Mouse (Mus musculus): ENCODE data around the gene Terb1.

Gene Terb1

DNA sequence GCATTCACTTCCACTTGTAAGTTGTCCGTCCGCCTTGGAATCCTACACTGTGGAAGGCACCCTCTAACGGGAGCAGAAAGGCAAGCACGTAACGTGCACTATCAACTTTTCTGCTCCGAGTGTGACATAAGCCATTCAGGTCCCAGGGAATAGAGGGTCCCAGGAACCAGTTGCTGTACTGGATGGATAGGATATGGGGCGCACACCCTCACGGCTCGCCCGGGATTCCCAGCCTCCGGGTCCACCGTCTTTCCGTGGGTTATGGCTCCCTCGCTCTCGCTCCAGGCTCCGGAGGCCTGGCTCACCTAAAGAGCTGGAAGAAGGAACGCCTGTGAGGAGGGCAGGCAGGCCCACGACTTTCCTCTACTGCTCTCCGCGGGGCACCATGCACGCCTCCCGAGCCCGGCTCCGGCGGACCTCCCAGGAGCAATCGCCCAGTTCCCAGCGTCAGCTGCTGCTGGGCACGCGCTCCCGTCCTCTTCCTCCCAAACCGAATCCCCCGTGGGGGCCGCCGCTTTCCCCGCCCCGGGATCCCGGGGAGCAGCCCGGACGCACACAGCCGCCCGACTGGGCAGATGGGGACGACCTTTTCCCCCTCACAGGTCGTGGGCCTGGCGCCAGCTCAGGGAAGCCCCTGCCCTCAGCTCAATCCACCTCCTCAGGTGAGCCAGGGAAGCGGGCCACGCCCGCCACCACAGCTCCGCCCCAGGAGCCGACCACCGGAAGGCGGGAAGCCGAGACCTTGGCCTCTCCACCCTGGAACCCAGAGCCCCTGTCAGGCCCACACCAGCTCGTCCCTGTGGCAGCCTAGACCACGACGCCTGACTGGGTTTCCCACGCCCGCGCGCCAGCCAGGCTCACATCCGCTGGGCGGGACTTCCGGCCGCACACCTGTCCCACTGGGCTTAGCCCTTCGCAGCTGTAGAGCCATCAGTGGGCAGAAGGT is at the start of gene Terb1:
Gene Terb1, minus strand, starts transcription at position 850 of the 946 bp plus-strand sequence.
- DNase-seq (ENCODE audit: low spot score), result peak; percentile 37

DNA sequence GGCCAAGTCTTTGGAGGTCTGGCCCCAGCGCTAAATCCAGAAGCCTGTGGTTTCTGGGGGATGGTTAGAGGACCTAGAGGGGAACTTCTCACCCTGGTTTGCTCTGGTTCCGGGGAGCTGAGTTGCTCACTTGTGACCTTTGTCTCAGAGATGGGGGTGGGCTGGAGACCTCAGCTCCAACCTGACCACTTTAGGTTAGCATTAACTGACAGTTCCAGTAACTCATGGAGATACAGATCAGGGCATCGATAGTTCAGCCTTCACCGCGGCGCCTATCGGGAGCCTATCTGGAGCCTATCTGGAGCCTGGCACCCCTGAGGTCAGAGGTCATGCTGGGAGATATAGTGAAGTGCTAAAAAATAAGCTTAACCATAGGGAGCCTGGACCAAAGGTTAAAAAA is 47.5 kb upstream of the Terb1 start:
- DNase-seq (ENCODE audit: low spot score), result no peak

DNA sequence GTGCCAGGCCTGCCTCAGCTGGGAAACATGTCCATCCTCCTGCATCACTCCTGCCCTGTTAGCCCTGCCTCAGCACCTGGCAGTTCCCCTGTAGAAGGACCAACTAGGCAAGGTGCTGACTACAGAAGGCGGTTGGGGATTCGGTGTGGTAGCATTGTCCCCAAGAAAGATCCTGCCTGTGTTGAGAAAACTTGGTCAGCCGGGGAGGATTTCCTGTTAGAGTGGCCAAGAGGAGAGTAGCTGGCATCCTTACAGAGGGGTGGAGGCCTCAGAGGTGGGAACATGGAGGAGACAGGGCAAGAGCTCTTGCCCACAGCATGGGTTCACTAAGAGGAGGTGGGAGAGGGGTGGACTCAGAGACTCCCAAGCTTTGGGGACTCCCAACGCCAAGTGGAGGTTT is 45.5 kb upstream of the Terb1 start:
- DNase-seq (ENCODE audit: low spot score), result no peak

DNA sequence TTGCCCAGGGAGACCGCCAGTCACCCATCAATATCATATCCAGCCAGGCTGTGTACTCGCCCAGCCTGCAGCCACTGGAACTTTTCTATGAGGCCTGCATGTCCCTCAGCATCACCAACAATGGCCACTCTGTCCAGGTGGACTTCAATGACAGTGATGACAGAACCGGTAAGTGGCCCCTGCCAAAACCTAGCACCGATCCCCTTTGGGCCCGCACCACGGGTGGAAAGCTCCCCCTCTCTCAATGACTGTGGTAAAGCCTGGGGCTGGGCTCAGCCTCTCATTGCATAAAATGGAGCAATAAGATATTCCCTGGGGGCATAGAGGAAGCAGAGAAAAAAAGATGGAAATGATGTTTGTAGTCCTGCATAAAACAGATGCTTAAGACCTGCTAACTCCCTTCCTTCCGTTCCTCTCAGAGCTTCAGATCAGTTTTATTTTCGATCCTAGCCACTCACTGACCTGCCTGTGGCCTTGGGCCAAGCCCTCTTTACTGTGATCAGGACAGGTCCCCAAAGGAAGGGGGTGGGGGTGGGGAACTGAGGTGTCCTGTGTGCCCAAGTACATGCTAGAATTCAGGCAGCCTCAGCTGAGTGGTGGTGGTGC is 33.8 kb upstream of the Terb1 start:
- no peak for DNase-seq (ENCODE audit: low spot score)

DNA sequence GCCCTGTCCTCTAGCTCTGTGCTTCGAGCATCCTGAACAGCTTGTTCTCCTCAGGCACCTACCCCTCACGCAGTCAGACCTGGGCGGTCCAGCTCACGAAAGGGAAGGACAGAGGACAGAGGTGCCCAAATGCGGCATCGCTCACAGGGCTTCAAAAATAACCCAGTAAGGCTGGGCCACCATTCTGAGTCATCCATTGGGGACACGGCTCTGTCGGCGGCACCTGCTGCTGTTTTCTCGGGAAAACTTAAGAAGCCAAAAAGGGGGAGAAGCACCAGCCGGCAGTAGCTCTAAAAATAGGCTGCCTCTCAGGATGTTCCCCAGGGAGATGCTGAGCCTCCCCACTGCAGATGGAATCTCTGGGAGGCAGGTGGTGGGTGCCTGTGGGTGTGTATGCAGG is 32.5 kb upstream of the Terb1 start:
- DNase-seq (ENCODE audit: low spot score), result no peak

DNA sequence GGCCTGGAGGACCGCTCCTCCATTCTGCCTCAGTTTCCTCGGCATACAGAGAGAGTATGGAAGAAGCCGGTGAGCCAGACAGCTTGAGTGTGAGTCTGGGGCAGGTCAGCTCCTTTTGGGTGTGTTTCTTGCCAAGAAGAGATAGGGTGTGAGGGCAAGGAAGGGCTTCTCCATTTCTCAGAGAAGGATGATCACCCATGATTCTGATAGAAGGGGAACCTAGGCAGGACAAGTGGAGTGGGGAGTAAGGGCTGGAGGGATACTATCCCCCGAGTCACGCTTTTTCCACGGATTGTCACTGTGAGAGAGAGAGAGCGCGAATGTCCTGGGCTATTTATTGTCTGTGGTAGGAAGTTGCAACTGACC is 31.8 kb upstream of the Terb1 start:
- no peak for DNase-seq (ENCODE audit: low spot score)

DNA sequence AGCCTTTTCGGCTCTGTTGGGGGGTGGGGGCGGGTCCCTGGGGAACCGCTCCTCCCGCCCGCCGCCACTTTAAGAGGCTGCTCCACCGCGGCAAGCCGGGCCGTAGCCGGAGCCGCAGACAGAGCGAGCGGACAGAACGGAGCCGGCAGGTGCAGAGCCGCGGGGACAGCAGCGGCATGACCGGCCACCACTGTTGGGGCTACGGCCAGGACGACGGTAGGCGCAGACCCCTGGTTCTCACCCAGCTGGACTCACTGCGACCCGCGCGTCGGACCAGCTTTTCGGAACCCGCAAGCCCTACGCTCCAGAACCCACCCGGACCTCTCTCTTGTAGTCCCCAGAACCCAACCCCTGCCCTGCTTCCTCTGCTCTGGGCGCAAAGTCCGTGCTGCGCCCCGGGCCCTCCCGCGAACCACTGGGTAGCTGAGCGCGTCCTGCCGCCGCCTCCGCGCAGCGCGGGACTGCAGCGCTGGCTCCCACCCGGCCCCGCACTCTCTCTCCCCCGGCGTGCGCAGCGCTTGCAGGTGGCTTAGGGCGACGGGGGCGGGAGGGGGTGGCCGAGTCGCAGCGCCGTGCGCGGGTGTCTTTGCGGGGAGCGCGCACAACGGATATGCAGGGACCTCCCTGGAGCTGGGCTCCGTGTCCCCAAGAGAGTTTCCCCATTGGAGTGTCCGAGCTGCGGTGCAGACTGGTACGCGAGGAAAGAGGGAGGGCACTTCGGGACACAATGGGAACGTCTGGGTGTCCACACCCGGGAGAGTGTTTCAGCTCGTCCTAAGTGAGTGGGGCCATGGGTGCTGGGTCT is 31.2 kb upstream of the Terb1 start:
- DNase-seq (ENCODE audit: low spot score), result no peak

DNA sequence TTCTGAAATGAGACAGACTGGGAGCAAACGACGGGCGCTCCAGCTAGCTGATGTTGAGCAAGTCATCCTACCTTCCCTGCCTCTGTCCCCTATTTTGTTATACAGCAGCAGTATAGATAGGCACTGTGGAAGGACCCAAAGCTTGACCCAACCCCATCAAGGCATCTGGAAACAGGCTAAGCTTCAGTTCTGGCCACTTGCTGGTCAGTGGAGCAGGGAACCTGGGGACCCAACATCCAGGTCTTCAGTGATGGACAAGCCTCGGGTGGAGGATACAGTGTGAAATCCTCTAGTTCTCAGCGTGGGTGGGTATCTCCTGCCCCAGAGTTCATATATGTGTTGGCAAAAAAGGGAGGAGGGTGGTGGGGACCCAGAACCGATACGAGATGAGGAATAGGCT is 30.5 kb upstream of the Terb1 start:
- DNase-seq (ENCODE audit: low spot score), result no peak

DNA sequence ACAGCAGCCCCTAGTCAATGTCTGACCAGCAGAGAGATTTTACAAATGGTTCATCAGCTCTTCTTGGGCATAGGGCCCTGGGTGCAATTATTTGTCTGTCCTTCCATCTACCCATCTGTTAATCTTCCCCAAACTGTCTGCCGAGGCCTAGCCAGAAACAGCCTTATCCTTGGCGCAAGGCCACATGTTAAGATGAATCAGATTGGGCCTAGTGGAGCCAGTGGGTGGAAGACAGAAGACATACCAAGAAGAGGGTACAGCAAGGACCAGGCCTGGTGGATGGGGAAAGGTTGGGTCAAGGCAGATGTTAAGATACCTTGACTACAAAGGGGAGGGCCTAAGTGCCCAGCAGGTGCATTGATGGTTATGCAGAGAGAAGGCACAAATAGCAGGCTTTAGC is 29.9 kb upstream of the Terb1 start:
- DNase-seq (ENCODE audit: low spot score), result no peak

DNA sequence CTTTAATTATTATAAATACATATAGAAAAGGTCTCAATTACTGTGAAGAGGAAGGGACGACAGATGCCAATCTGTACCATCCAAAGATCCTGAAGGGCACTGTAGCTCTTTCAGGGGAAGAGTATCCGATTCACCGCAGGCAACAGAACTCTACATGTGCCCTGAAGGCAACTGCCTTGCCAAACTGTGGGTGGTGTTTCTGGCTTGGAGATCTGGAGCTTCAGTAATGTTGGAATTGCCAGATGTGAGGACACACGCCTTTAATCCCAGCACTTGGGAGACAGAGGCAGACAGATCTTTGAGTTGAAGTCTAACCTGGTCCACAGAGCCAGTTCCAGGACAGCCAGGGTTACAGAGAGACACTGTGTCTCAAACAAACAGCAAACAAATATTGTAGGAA is 29.2 kb upstream of the Terb1 start:
- no peak for DNase-seq (ENCODE audit: low spot score)

DNA sequence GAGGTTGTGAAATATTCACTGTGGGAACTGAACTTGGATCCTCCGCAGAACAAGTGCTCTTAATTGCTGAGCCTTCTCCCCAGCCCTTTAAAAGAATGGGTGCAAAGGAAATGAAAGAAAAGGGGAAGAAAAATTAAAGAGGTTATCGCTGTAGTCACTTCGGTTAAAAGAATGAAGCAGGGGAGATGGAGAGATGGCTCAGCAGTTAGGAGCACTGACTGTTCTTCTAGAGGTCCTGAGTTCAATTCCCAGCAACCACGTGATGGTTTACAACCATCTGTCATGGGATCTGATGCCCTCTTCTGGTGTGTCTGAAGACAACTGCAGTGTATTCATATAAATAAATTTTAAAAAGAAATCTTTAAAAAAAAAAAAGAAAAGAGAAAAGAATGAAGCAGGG is 26.3 kb upstream of the Terb1 start:
- DNase-seq (ENCODE audit: low spot score), result no peak

DNA sequence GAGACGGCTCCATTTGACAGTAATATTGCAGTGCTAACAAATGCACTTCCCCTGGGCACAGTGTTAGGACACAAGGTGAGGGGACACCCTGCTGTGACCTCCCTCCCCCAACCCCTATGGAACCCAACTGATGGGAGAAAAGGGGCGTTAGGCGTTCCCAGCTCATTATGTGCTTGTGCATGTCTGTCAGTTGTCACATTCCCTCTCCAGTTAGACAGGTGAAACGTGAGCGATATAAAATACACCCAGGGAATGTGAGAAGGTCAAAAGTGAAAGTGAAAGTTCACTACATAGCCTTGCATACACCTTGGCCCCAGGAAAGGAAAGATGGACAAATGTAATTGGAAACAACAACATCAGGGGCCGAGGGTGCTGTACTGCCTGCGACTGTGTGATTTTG is 25.7 kb upstream of the Terb1 start:
- DNase-seq (ENCODE audit: low spot score), result no peak

DNA sequence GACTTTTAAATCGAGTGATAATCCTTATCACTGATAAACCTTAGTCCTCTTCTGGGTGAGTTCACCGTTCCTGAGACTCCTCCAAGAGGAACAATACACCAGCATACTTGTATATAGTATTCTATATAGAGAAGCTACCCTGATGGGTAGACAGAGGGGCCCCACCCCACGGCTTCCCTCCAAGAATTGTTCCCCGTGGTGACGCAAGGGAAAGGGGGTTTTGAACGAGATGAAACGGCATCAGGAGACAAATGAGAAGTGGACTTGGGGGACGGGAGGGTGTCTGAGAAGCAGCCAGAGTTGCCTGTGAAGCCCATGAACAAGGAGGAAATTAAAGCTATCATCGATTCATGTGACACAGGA is 25.1 kb upstream of the Terb1 start:
- peak; percentile 65 for DNase-seq (ENCODE audit: low spot score)

DNA sequence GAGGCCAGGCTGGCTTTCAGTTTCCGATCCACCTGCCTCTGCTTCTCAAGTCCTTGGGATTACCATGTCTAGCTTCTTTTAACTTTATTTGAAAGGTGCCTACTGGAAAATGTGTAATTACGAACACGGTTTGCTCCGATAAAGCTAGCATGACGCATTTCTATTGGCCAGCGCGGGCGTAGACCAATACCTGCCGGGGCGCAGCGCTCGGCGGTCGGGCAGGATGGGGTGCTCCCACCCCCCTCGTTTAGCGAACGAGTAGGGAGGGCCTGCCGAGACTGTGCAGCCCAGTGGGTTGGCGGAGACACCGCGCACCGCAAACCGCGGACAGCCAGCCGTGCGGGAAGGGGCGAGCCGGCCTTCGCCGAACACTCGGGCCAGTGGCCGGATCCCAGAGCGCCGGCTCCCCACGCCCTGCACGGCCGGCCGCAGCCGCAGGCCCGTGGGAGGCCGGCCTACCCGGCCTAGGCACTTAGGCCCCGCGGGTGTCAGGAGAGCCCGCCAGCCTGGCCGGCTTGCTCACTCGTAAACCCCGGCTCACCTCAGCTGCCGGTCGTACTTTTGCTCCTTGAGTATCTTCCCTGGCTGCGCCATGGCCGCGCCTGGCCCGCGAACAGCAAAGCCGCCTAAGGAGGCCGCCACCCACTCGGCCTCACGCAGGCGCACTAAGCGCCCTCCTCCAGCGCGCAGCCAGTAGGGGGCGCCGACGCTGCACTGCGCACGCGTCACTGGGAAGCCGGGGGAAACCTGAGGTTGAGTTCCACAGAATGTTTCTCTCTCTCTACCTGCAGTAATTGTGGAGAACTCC is 24.5 kb upstream of the Terb1 start, which contains the start of the genes Nae1 and Car7:
Gene Nae1, minus strand, starts transcription at position 667 of the 808 bp plus-strand sequence.
Gene Car7, plus strand, starts transcription at position 719 of the 808 bp plus-strand sequence.
- DNase-seq (ENCODE audit: low spot score), result peak; percentile 94

DNA sequence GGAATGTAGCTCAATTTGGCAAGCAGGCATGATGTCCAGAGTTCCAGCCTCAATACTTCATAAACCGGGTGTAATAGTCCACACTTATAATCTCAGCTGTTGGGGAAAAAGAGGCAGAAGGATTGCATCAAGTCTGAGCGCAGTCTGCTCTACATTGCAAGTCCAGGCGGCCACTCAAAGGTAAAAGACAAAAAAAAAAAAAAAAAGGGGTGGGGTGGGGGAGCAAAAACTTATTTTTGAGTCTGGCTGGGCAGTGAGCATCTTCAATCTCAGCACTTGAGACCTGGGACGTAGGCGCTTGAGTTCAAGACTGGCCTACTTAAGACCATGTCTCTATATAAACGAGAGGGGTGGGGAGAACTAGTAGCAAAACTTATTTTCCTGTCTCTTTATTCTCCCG is 23.8 kb upstream of the Terb1 start:
- DNase-seq (ENCODE audit: low spot score), result no peak

DNA sequence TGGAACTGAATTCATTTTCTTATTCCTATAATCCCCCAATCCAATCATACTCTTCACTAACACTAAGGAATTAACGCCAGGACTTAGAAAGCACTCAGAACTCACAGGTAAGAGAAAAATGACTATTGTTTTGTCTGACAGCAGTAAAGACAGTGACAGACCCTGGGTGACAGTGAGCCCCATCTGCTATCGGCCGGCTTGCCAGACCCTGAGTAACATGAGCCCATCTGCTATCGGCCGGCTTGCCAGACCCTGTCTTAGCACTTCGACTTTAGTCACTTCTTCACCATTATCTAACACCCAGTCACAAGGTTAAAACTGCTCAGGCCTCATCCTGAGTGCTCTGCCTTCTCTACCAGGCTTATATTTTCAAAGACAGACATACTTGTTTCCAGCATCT is 20.0 kb upstream of the Terb1 start:
- no peak for DNase-seq (ENCODE audit: low spot score)

DNA sequence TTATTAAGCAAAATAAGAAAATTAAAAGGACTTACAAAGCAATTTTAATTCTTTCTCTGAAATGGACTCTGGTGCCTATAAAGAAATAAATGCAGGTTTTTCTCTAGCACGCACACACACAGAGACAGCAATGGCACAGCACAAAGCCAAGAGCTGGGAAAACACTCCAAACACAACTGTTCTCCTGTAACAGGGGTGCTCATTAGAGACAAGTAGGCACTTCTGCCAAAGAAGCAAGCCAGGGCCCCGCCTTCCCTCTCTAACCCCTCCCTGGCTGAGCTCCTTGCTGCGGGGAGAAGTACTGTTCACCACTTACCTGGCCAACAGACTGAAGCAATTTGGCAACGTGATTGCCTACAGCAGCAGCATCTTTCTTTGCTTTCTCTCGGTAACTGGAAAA is 8.2 kb upstream of the Terb1 start:
- no peak for DNase-seq (ENCODE audit: low spot score)

DNA sequence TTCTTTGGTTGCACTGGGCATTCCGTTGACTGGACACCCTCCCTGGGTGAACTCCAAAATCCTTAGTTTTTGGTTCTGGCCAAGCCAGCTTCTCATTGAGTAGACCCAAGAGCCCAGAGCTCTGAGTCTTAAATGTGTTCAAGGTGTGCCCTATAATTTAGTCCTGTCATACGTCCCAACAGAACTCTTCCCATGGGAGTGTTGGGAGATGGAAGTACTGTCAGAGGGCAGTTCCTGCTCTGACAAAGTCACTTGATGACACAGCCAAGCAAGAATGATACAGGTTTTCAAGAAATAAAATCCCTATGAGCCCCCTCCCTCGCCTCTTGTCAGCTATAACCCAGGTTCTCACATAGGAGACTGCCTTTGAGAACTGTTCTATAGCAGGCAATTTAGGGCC is 424 bp upstream of the Terb1 start:
- no peak for DNase-seq (ENCODE audit: low spot score)

DNA sequence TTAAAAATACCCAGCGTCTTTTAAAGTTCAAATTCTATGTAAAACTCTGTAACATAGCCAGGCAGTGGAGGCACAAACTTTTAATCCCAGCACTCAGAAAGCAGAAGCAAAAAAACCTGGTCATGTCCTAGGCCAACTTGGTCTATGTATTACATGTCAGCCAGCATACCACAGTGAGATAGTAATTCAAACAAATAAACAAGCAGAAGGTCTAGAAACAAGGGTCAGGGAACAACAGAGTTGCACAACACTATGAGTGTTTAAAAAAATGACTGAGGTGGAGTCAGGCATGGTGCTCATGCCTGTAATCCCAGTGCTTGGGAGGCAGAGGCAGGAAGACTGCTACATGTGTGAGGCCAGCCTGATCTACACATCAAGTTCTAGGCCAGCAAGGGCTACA is 30.6 kb downstream of the Terb1 start:
- DNase-seq (ENCODE audit: low spot score), result no peak

DNA sequence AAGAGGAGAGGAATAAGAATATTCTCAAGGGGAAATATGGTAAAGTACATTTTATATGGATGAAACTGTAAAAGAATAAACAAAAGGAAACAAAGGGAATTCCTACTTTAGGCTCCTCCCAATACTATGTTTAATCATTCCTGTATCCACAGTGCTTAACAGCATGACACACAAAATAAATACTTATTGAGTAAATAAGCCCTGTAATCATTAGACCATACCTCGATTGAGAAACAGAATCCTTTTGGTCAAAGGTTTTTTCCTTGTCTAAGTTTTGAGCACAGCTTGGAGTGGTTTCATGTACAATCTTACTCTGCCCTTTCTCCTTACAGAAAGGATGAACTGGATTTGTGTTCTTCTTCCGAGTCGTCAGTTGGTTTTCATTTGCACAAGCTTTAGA is 37.2 kb downstream of the Terb1 start:
- no peak for DNase-seq (ENCODE audit: low spot score)

DNA sequence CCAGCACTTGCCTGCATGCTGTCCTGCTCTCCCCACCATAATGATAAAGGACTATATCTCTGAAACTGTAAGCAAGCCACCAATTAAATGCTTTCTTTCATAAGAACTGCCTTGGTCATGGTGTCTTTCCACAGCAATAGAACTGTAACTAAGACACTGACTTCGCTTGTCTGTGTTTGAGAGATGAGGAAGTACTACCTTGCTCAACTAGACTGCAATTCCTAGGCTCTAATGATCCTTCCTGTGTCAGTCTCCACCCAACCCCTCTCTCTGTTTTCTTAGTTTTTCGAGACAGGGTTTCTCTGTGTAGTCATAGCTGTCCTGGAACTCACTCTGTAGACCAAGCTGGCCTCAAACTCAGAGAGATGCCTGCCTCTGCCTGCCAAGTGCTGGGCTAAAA is 42.2 kb downstream of the Terb1 start:
- no peak for DNase-seq (ENCODE audit: low spot score)

DNA sequence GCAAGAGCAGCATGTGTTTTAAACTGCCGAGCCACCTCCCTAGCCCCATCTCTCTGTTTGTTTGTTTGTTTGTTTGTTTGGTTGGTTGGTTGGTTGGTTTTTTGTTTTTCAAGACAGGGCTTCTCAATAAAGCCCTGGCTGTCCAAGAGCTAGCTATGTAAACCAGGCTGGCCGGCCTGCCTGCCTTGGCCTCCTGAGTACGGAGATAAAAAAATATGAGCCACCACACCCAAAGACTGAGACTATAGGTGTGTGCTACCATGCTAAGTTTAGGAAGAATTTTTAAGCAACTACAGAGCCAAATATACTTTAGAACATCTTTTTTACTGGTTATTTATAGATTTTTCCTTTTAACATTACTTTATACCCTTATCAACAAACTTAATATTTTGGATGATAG is 57.5 kb downstream of the Terb1 start:
- no peak for DNase-seq (ENCODE audit: low spot score)
